Mouse (Mus musculus): ENCODE measurements around the gene Kat2a.

- TF ChIP-seq POLR2A (IDR thresholded peaks at IDR 0.05; ENCODE audit: control insufficient read depth, extremely low read depth, insufficient read depth, low read length, poor library complexity): no peak
- no peak for TF ChIP-seq CTCF (IDR thresholded peaks at IDR 0.05; ENCODE audit: borderline replicate concordance, control insufficient read depth, extremely low read depth, insufficient read depth, low read length, poor library complexity)
Measured at GRCm38 (mm10) chr11:100754021-100754692, 41.9 kb upstream of the Kat2a start.

All from thymus, adult 2 months (tissue).